Comparison of ENCODE assay signal across 11 mouse cellular contexts in genomic region chr6:149187371-149187770, GRCm38 (mm10). TPM values are rescaled to one million over a fixed set of nuclear protein-coding genes. Genes with fewer than 3 reads are reported as not detected.
DNase-seq lines count a peak whose midpoint lies in the region; ATAC-seq lines count a peak whose summit lies in the region.
"Had no signal": no experiment of that assay in that cellular context is flagged by ENCODE, and none has a peak within 500 bp of the region (broad histone marks: within the 10 kb centered on the region; RNA-seq: fewer than 3 reads in every experiment).

No protein-coding gene starts in this region.

- WGBS in heart, embryonic 15.5 days, result 62% methylated on average over 1 of the region's 1 CpGs
- 76% methylated on average over 1 of the region's 1 CpGs for WGBS in hindbrain, embryonic 14.5 days
- WGBS in midbrain, embryonic 13.5 days, result 59% methylated on average over 1 of the region's 1 CpGs

- intact Hi-C loops in heart, postnatal 10 days (cut with DNase I), result no loop called here
- intact Hi-C loops in left cerebral cortex, postnatal 25 days (cut with DNase I), result loop anchor here (5.0 kb wide), 1 partner anchor 120 kb away; the partner anchor contains the start of gene Resf1

- H3K27ac ChIP-seq in heart, embryonic 15.5 days, result no peak overlapping the region
- peak overlapping the region; percentile 35 for H3K27ac ChIP-seq in brown adipose tissue, adult 24 weeks (replicated peaks; ENCODE audit: low read depth, low read length)
- H3K27ac ChIP-seq in hindbrain, embryonic 14.5 days, result no peak overlapping the region
- H3K27ac ChIP-seq in midbrain, embryonic 13.5 days, result no peak overlapping the region

- H3K9me3 ChIP-seq in heart, embryonic 15.5 days (replicated peaks), result no peaks in the 10 kb centered on the region
- H3K9me3 ChIP-seq in hindbrain, embryonic 14.5 days (ENCODE audit: control insufficient read depth, low read length), result no peaks in the 10 kb centered on the region
- H3K9me3 ChIP-seq in midbrain, embryonic 13.5 days, result no peaks in the 10 kb centered on the region

- no peak for ATAC-seq in heart, embryonic 15.5 days (replicated peaks; ENCODE audit: insufficient number of reproducible peaks, insufficient read depth, low FRiP score, low read depth)
- no peak for ATAC-seq in hindbrain, embryonic 14.5 days (ENCODE audit: low FRiP score)
- no peak for ATAC-seq in midbrain, embryonic 13.5 days

- peak overlapping the region; percentile 26; the same call in 1 of the 2 replicates for H3K9ac ChIP-seq in heart, embryonic 15.5 days
- H3K9ac ChIP-seq in hindbrain, embryonic 14.5 days, result peak overlapping the region; percentile 96
- peak overlapping the region; percentile 97 for H3K9ac ChIP-seq in midbrain, embryonic 13.5 days (replicated peaks)

- DNase-seq in heart, postnatal 10 days, result no peak
- no peak for DNase-seq in hindbrain, embryonic 14.5 days (ENCODE audit: low spot score)
- no peak for DNase-seq in left cerebral cortex, postnatal 25 days (ENCODE audit: low spot score in 2 of 2)
- DNase-seq in layer of hippocampus, adult 9-11 months, result no peak
- DNase-seq in layer of hippocampus, adult 11-12 months (ENCODE audit: low spot score), result no peak

- H3K4me2 ChIP-seq in heart, embryonic 15.5 days, result peak overlapping the region; percentile 76
- H3K4me2 ChIP-seq in hindbrain, embryonic 14.5 days (replicated peaks), result peak overlapping the region; percentile 77
- H3K4me2 ChIP-seq in midbrain, embryonic 13.5 days (replicated peaks), result peak overlapping the region; percentile 60

- H3K27me3 ChIP-seq in heart, embryonic 15.5 days, result no peaks in the 10 kb centered on the region
- no peaks in the 10 kb centered on the region for H3K27me3 ChIP-seq in hindbrain, embryonic 14.5 days (ENCODE audit: control insufficient read depth, insufficient read depth, low read length)
- H3K27me3 ChIP-seq in midbrain, embryonic 13.5 days, result no peaks in the 10 kb centered on the region

- H3K4me1 ChIP-seq in heart, embryonic 15.5 days (replicated peaks), result peaks cover 14% of the 10 kb centered on the region
- peaks cover 7% of the 10 kb centered on the region for H3K4me1 ChIP-seq in brown adipose tissue, adult 24 weeks (ENCODE audit: control insufficient read depth, insufficient read depth, insufficient read length, low read length)
- H3K4me1 ChIP-seq in hindbrain, embryonic 14.5 days (replicated peaks; ENCODE audit: control insufficient read depth, insufficient read depth, low read length), result peaks cover 22% of the 10 kb centered on the region
- peaks cover 24% of the 10 kb centered on the region for H3K4me1 ChIP-seq in midbrain, embryonic 13.5 days (replicated peaks)

- H3K4me3 ChIP-seq in heart, embryonic 15.5 days, result peak overlapping the region; percentile 97
- peak overlapping the region; percentile 37 for H3K4me3 ChIP-seq in brown adipose tissue, adult 24 weeks (ENCODE audit: insufficient read depth, low read depth, low read length)
- H3K4me3 ChIP-seq in hindbrain, embryonic 14.5 days (replicated peaks; ENCODE audit: low read length), result peak overlapping the region; percentile 85
- H3K4me3 ChIP-seq in midbrain, embryonic 13.5 days (replicated peaks), result peak overlapping the region; percentile 74

- peaks cover 14% of the 10 kb centered on the region for H3K36me3 ChIP-seq in heart, embryonic 15.5 days
- peaks cover 21% of the 10 kb centered on the region for H3K36me3 ChIP-seq in hindbrain, embryonic 14.5 days (replicated peaks; ENCODE audit: control insufficient read depth, insufficient read depth)
- peaks cover 14% of the 10 kb centered on the region for H3K36me3 ChIP-seq in midbrain, embryonic 13.5 days

RNA-seq across cellular contexts. Expression of gene Amn1, which starts 1.1 kb away (rescaled TPM):
- polyA plus RNA-seq in heart, embryonic 15.5 days (2015; fragmentation: Nextera tagmentation; extraction: Ambion mirVana), result 23.3 and 26.7 TPM in 2 replicates
- 10 to 100 TPM; 21.2 to 30.3 TPM for total RNA-seq in heart, postnatal 10 days (2021)
- 19.6 and 20.7 TPM in 2 replicates for polyA plus RNA-seq in brown adipose tissue, adult 24 weeks (2012; ENCODE audit: insufficient read depth, insufficient read length, missing spikeins)
- 104 and 110 TPM in 2 replicates for polyA plus RNA-seq in hindbrain, embryonic 14.5 days (2014; fragmentation: Nextera tagmentation; extraction: Ambion mirVana)
- 119 and 126 TPM in 2 replicates for polyA plus RNA-seq in midbrain, embryonic 13.5 days (2015; fragmentation: Nextera tagmentation; extraction: Ambion mirVana)
- 10 to 100 TPM; 33.8 to 35.1 TPM for total RNA-seq in left cerebral cortex, postnatal 25 days (2021)

RNA-seq across cellular contexts. Expression of gene Etfbkmt, which starts 47.7 kb away (rescaled TPM):
- 12.7 and 13.7 TPM in 2 replicates for polyA plus RNA-seq in heart, embryonic 15.5 days (2015; fragmentation: Nextera tagmentation; extraction: Ambion mirVana)
- 10 to 100 TPM; 19.1 to 32.9 TPM for total RNA-seq in heart, postnatal 10 days (2021)
- 30.2 and 57.1 TPM in 2 replicates for polyA plus RNA-seq in brown adipose tissue, adult 24 weeks (2012; ENCODE audit: insufficient read depth, insufficient read length, missing spikeins)
- polyA plus RNA-seq in hindbrain, embryonic 14.5 days (2014; fragmentation: Nextera tagmentation; extraction: Ambion mirVana), result 6.4 and 6.8 TPM in 2 replicates
- 6.4 and 6.9 TPM in 2 replicates for polyA plus RNA-seq in midbrain, embryonic 13.5 days (2015; fragmentation: Nextera tagmentation; extraction: Ambion mirVana)
- total RNA-seq in left cerebral cortex, postnatal 25 days (2021), result 1 to 10 TPM; 1.9 to 3.4 TPM

RNA-seq across cellular contexts. Expression of gene Gm10203, which starts 57.4 kb away (rescaled TPM):
- polyA plus RNA-seq in heart, embryonic 15.5 days (2015; fragmentation: Nextera tagmentation; extraction: Ambion mirVana), result not detected in 2 replicates
- total RNA-seq in heart, postnatal 10 days (2021), result not detected
- not detected in 2 replicates for polyA plus RNA-seq in brown adipose tissue, adult 24 weeks (2012; ENCODE audit: insufficient read depth, insufficient read length, missing spikeins)
- not detected in 2 replicates for polyA plus RNA-seq in hindbrain, embryonic 14.5 days (2014; fragmentation: Nextera tagmentation; extraction: Ambion mirVana)
- polyA plus RNA-seq in midbrain, embryonic 13.5 days (2015; fragmentation: Nextera tagmentation; extraction: Ambion mirVana), result not detected in 2 replicates
- not detected for total RNA-seq in left cerebral cortex, postnatal 25 days (2021)
- total RNA-seq: MEL; monocyte, adult 5-6 weeks had no signal
- polyA plus RNA-seq: thymus, postnatal 0 days had no signal

Comparison
In these comparisons a context has a peak if more than half of its experiments do, and no peak if none do; other contexts are left out.
1. H3K4me3 ChIP-seq: peak in every context shown above with its lines; median percentile 97 in heart, embryonic 15.5 days; 85 in hindbrain, embryonic 14.5 days; 74 in midbrain, embryonic 13.5 days; 37 in brown adipose tissue, adult 24 weeks.
2. H3K9ac ChIP-seq: peak in every context shown above with its lines; median percentile 97 in midbrain, embryonic 13.5 days; 96 in hindbrain, embryonic 14.5 days; 26 in heart, embryonic 15.5 days.